Mouse (Mus musculus) liver, embryonic 15.5 days (tissue): ENCODE measurements around the gene Inf2. TPM values are rescaled to one million over a fixed set of nuclear protein-coding genes. Genes with fewer than 3 reads are reported as not detected.

Experiments
- ATAC-seq: fragments of 200-750 bp; cut with Nextera tagmentation; 2 replicates; pipeline ENCODE4 v1.8.0; 2017; ENCODE audit warnings: moderate number of reproducible peaks, mild to moderate bottlenecking, moderate library complexity; ENCODE audit not compliant: insufficient read depth
- H3K27ac ChIP-seq: fragments of 300-500 bp; sonication (generic); replicated peaks from 2 replicates; pipeline ENCODE4 v1.5.1; 2015; ENCODE audit warnings: mild to moderate bottlenecking, inconsistent platforms
- H3K27me3 ChIP-seq: fragments of 300-500 bp; sonication (generic); 2 replicates; pipeline ENCODE4 v1.6.1; 2015; ENCODE audit warnings: mild to moderate bottlenecking, inconsistent platforms
- H3K36me3 ChIP-seq: fragments of 300-500 bp; sonication (generic); replicated peaks from 2 replicates; pipeline ENCODE4 v1.6.1; 2015; ENCODE audit warnings: moderate library complexity, mild to moderate bottlenecking, inconsistent platforms
- H3K4me1 ChIP-seq: fragments of 300-500 bp; sonication (generic); replicated peaks from 2 replicates; pipeline ENCODE4 v1.6.1; 2015; ENCODE audit warnings: inconsistent platforms
- H3K4me2 ChIP-seq: fragments of 300-500 bp; sonication (generic); 2 replicates; pipeline ENCODE4 v1.6.1; 2015; ENCODE audit warnings: moderate library complexity, mild to moderate bottlenecking, inconsistent platforms
- H3K4me3 ChIP-seq: fragments of 300-500 bp; sonication (generic); replicated peaks from 2 replicates; pipeline ENCODE4 v1.5.1; 2015; ENCODE audit warnings: mild to moderate bottlenecking, inconsistent platforms
- H3K9ac ChIP-seq: fragments of 300-500 bp; sonication (generic); 2 replicates; pipeline ENCODE4 v1.6.1; 2015; ENCODE audit warnings: moderate library complexity, mild to moderate bottlenecking, inconsistent platforms
- H3K9me3 ChIP-seq: fragments of 300-500 bp; sonication (generic); replicated peaks from 2 replicates; pipeline ENCODE4 v1.6.1; 2016; ENCODE audit warnings: inconsistent platforms
- WGBS: fragments of 180-500 bp; shearing (Covaris S2); methylation state at CpG from one replicate; pipeline ENCODE4 v1.1.7; 2015; ENCODE audit warnings: mixed read lengths; ENCODE audit not compliant: insufficient replicate concordance; 5-methylcytosine and 5-hydroxymethylcytosine counted together
- polyA plus RNA-seq: library from polyadenylated mRNA; unstranded; fragments of >200 nt; fragmentation: Nextera tagmentation; extraction: Ambion mirVana; gene quantifications from 2 replicates; pipeline ENCODE4 v1.2.1, GENCODE M21; 2015

Inf2 gene
- polyA plus RNA-seq, 1 experiment from 2014 or later: 2.7 TPM

GRCm38 (mm10) chr12:112551861-112552375, 36.7 kb upstream of the Inf2 start:
- 10% methylated on average over 13 of the region's 13 CpGs for WGBS

GRCm38 (mm10) chr12:112552520-112552919, 36.1 kb upstream of the Inf2 start:
- no peak overlapping the region for H3K9ac ChIP-seq
- no peaks in the 10 kb centered on the region; the same call in 1 of the 2 replicates for H3K4me1 ChIP-seq
- H3K4me3 ChIP-seq: no peak overlapping the region
- H3K36me3 ChIP-seq: no peaks in the 10 kb centered on the region
- ATAC-seq: no peak
- H3K4me2 ChIP-seq: no peak overlapping the region
- H3K27ac ChIP-seq: no peak overlapping the region
- H3K27me3 ChIP-seq: no peaks in the 10 kb centered on the region
- 41% methylated on average over 5 of the region's 5 CpGs for WGBS
- H3K9me3 ChIP-seq: no peaks in the 10 kb centered on the region

More at GRCm38 (mm10) chr12:112551861-112552375, 36.7 kb upstream of the Inf2 start:
- H3K27ac ChIP-seq: no peak overlapping the region
- H3K4me2 ChIP-seq: no peak overlapping the region
- H3K9me3 ChIP-seq: no peaks in the 10 kb centered on the region
- H3K4me3 ChIP-seq: no peak overlapping the region
- no peak for ATAC-seq
- H3K36me3 ChIP-seq: no peaks in the 10 kb centered on the region
- H3K27me3 ChIP-seq: no peaks in the 10 kb centered on the region
- H3K9ac ChIP-seq: no peak overlapping the region
- no peaks in the 10 kb centered on the region; the same call in 1 of the 2 replicates for H3K4me1 ChIP-seq

- no peak overlapping the region for H3K9ac ChIP-seq
- no peaks in the 10 kb centered on the region for H3K27me3 ChIP-seq
- peaks cover 8% of the 10 kb centered on the region; the same call in 1 of the 2 replicates for H3K4me1 ChIP-seq
- ATAC-seq: no peak
- no peak overlapping the region for H3K4me3 ChIP-seq
- no peaks in the 10 kb centered on the region for H3K9me3 ChIP-seq
- H3K27ac ChIP-seq: no peak overlapping the region
- whole genome bisulfite sequencing: 44% methylated on average over 12 of the region's 12 CpGs
- no peaks in the 10 kb centered on the region for H3K36me3 ChIP-seq
- H3K4me2 ChIP-seq: no peak overlapping the region
Measured at GRCm38 (mm10) chr12:112554900-112555299, 33.7 kb upstream of the Inf2 start.

- no peaks in the 10 kb centered on the region for H3K27me3 ChIP-seq
- H3K4me3 ChIP-seq: no peak overlapping the region
- no peak overlapping the region for H3K9ac ChIP-seq
- WGBS: 52% methylated on average over 9 of the region's 9 CpGs
- no peak overlapping the region for H3K4me2 ChIP-seq
- no peak for ATAC-seq
- no peak overlapping the region for H3K27ac ChIP-seq
- no peaks in the 10 kb centered on the region for H3K36me3 ChIP-seq
- H3K9me3 ChIP-seq: no peaks in the 10 kb centered on the region
- peaks cover 12% of the 10 kb centered on the region; the same call in 1 of the 2 replicates for H3K4me1 ChIP-seq
Measured at GRCm38 (mm10) chr12:112556531-112557060, 32.0 kb upstream of the Inf2 start.

- Histone ChIP-seq H3K4me1 (peaks cover 12% of the 10 kb centered on the region; the same call in 1 of the 2 replicates), H3K4me2 (no peak overlapping the region), H3K9me3 (no peaks in the 10 kb centered on the region), H3K27ac (no peak overlapping the region), H3K36me3 (no peaks in the 10 kb centered on the region), H3K4me3 (no peak overlapping the region), H3K9ac (no peak overlapping the region), H3K27me3 (no peaks in the 10 kb centered on the region)
- WGBS: 66% methylated on average over 5 of the region's 5 CpGs
- ATAC-seq: no peak
Measured at GRCm38 (mm10) chr12:112557219-112557618, 31.4 kb upstream of the Inf2 start.

- Histone ChIP-seq H3K27me3 (no peaks in the 10 kb centered on the region), H3K27ac (no peak overlapping the region), H3K4me2 (no peak overlapping the region), H3K4me3 (no peak overlapping the region), H3K36me3 (no peaks in the 10 kb centered on the region), H3K9me3 (no peaks in the 10 kb centered on the region), H3K4me1 (peaks cover 12% of the 10 kb centered on the region; the same call in 1 of the 2 replicates), H3K9ac (no peak overlapping the region)
- no peak for ATAC-seq
- WGBS: 31% methylated on average over 3 of the region's 3 CpGs
Measured at GRCm38 (mm10) chr12:112559231-112559630, 29.4 kb upstream of the Inf2 start.

- ATAC-seq: no peak
- Histone ChIP-seq H3K4me1 (peaks cover 12% of the 10 kb centered on the region; the same call in 1 of the 2 replicates), H3K27me3 (no peaks in the 10 kb centered on the region), H3K9ac (no peak overlapping the region), H3K4me3 (no peak overlapping the region), H3K36me3 (no peaks in the 10 kb centered on the region), H3K9me3 (no peaks in the 10 kb centered on the region), H3K27ac (no peak overlapping the region), H3K4me2 (no peak overlapping the region)
- WGBS: 56% methylated on average over 6 of the region's 6 CpGs
Measured at GRCm38 (mm10) chr12:112559671-112560070, 28.9 kb upstream of the Inf2 start.

- 43% methylated on average over 5 of the region's 5 CpGs for WGBS
- Histone ChIP-seq H3K4me2 (no peak overlapping the region), H3K4me3 (no peak overlapping the region), H3K27me3 (no peaks in the 10 kb centered on the region), H3K9ac (no peak overlapping the region), H3K9me3 (no peaks in the 10 kb centered on the region), H3K36me3 (no peaks in the 10 kb centered on the region), H3K27ac (no peak overlapping the region), H3K4me1 (peaks cover 12% of the 10 kb centered on the region; the same call in 1 of the 2 replicates)
- peak; percentile 30 for ATAC-seq
Measured at GRCm38 (mm10) chr12:112560176-112560797, 28.3 kb upstream of the Inf2 start.

- Histone ChIP-seq H3K4me2 (no peak overlapping the region), H3K9me3 (no peaks in the 10 kb centered on the region), H3K27ac (no peak overlapping the region), H3K36me3 (no peaks in the 10 kb centered on the region), H3K4me3 (no peak overlapping the region), H3K9ac (no peak overlapping the region), H3K4me1 (peaks cover 12% of the 10 kb centered on the region; the same call in 1 of the 2 replicates), H3K27me3 (no peaks in the 10 kb centered on the region)
- 53% methylated on average over 3 of the region's 3 CpGs for WGBS
- ATAC-seq: no peak
Measured at GRCm38 (mm10) chr12:112561163-112561562, 27.4 kb upstream of the Inf2 start.

- H3K9ac ChIP-seq: no peak overlapping the region
- peaks cover 12% of the 10 kb centered on the region; the same call in 1 of the 2 replicates for H3K4me1 ChIP-seq
- no peak for ATAC-seq
- no peak overlapping the region for H3K4me2 ChIP-seq
- no peaks in the 10 kb centered on the region for H3K36me3 ChIP-seq
- no peak overlapping the region for H3K4me3 ChIP-seq
- no peaks in the 10 kb centered on the region for H3K9me3 ChIP-seq
- H3K27ac ChIP-seq: no peak overlapping the region
- H3K27me3 ChIP-seq: no peaks in the 10 kb centered on the region
- 48% methylated on average over 5 of the region's 5 CpGs for WGBS
Measured at GRCm38 (mm10) chr12:112562462-112562861, 26.1 kb upstream of the Inf2 start.

GRCm38 (mm10) chr12:112563011-112563410, 25.6 kb upstream of the Inf2 start:
- H3K4me1 ChIP-seq: peaks cover 12% of the 10 kb centered on the region; the same call in 1 of the 2 replicates
- no peak overlapping the region for H3K27ac ChIP-seq
- H3K36me3 ChIP-seq: no peaks in the 10 kb centered on the region
- H3K4me3 ChIP-seq: no peak overlapping the region
- H3K9me3 ChIP-seq: no peaks in the 10 kb centered on the region
- H3K9ac ChIP-seq: no peak overlapping the region
- no peak for ATAC-seq
- no peak overlapping the region for H3K4me2 ChIP-seq
- WGBS: 52% methylated on average over 6 of the region's 6 CpGs
- no peaks in the 10 kb centered on the region for H3K27me3 ChIP-seq
